In the genomic region with DNA sequence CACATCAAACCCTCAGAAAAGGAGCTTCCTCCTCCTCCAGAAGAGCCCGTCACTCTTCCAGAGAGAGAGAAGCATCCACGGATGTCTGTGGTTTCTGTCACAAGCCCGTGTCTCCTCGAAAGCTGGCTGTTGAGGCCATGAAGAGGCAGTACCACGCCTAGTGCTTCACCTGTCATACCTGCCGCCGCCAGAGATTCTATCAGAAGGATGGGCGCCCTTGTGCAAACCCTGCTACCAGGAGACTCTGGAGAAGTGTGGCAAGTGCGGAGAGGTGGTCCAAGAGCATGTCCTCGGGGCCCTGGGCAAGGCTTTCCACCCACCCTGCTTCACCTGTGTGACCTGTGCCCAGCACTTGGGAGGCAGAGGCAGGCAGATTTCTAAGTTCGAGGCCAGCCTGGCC, we compare ENCODE assay signal across 37 mouse cellular contexts. TPM values are rescaled to one million over a fixed set of nuclear protein-coding genes. Genes with fewer than 3 reads are reported as not detected.
"Had no signal": no experiment of that assay in that cellular context is flagged by ENCODE, and none has a peak within 500 bp of the region (broad histone marks: within the 10 kb centered on the region; RNA-seq: fewer than 3 reads in every experiment).

No protein-coding gene starts in this region.

- H3K4me1 ChIP-seq: heart, embryonic 15.5 days; hindbrain, embryonic 15.5 days; intestine, embryonic 15.5 days had no signal

- H3K36me3 ChIP-seq: heart, embryonic 12.5 days; heart, embryonic 13.5 days; heart, embryonic 15.5 days; hindbrain, embryonic 10.5 days; hindbrain, embryonic 12.5 days; hindbrain, embryonic 13.5 days; hindbrain, embryonic 15.5 days; intestine, embryonic 15.5 days; kidney, embryonic 15.5 days had no signal

- H3K4me3 ChIP-seq: heart, embryonic 12.5 days; heart, embryonic 13.5 days; heart, embryonic 15.5 days; hindbrain, embryonic 10.5 days; hindbrain, embryonic 12.5 days; hindbrain, embryonic 13.5 days; hindbrain, embryonic 15.5 days; intestine, embryonic 15.5 days; kidney, embryonic 15.5 days; layer of hippocampus, adult 2 months; left cerebral cortex, adult 2 months had no signal

- ATAC-seq: hindbrain, embryonic 16.5 days; hindbrain, postnatal 0 days; inflammation-experienced regulatory T-cells, adult 6 months; intestine, embryonic 15.5 days; intestine, embryonic 16.5 days; intestine, postnatal 0 days had no signal

- H3K4me2 ChIP-seq: heart, embryonic 12.5 days; heart, embryonic 13.5 days; heart, embryonic 15.5 days; hindbrain, embryonic 12.5 days; hindbrain, embryonic 13.5 days; hindbrain, embryonic 14.5 days; hindbrain, embryonic 15.5 days; intestine, embryonic 15.5 days; kidney, embryonic 15.5 days had no signal

- H3K9me3 ChIP-seq: heart, embryonic 12.5 days; heart, embryonic 15.5 days; hindbrain, embryonic 12.5 days; hindbrain, embryonic 13.5 days; hindbrain, embryonic 15.5 days; intestine, embryonic 15.5 days; kidney, embryonic 15.5 days had no signal

- DNase-seq: heart, postnatal 10 days; heart, postnatal 14 days; heart, postnatal 36 days; heart, postnatal 4 days; kidney, adult 11 months; kidney, adult 18-20 months; kidney, adult 8-10 months; kidney, postnatal 10 days; kidney, postnatal 14 days; kidney, postnatal 25 days; kidney, postnatal 36 days; kidney, postnatal 4 days; layer of hippocampus, adult 9-11 months; layer of hippocampus, postnatal 36 days had no signal

- H3K27ac ChIP-seq: heart, embryonic 13.5 days; heart, embryonic 15.5 days; hindbrain, embryonic 10.5 days; hindbrain, embryonic 12.5 days; hindbrain, embryonic 13.5 days; hindbrain, embryonic 14.5 days; hindbrain, embryonic 15.5 days; hindbrain, postnatal 0 days; intestine, embryonic 15.5 days; kidney, embryonic 15.5 days; kidney, postnatal 0 days; layer of hippocampus, adult 2 months; left cerebral cortex, adult 2 months had no signal

- H3K27me3 ChIP-seq: heart, embryonic 12.5 days; heart, embryonic 13.5 days; heart, embryonic 15.5 days; hindbrain, embryonic 13.5 days; hindbrain, embryonic 15.5 days; intestine, embryonic 15.5 days; kidney, embryonic 15.5 days had no signal

- H3K9ac ChIP-seq: heart, embryonic 12.5 days; heart, embryonic 13.5 days; heart, embryonic 15.5 days; hindbrain, embryonic 12.5 days; hindbrain, embryonic 13.5 days; hindbrain, embryonic 14.5 days; hindbrain, embryonic 15.5 days; intestine, embryonic 15.5 days; kidney, embryonic 15.5 days had no signal

RNA-seq across cellular contexts. Expression of a gene that starts 15.5 kb away (rescaled TPM):
- total RNA-seq: hematopoietic stem cell, adult 5-6 weeks had no signal
- polyA plus RNA-seq: hindbrain, embryonic 10.5 days; inflammation-experienced regulatory T-cells, adult 6 months; large intestine, adult 2 months had no signal

RNA-seq across cellular contexts. Expression of a gene that starts 23.1 kb away (rescaled TPM):
- total RNA-seq: hematopoietic stem cell, adult 5-6 weeks; hindbrain, postnatal 0 days had no signal
- polyA plus RNA-seq: heart, embryonic 13.5 days; heart, embryonic 14.5 days; heart, embryonic 15.5 days; hindbrain, embryonic 10.5 days; hindbrain, embryonic 16.5 days; intestine, embryonic 14.5 days had no signal

RNA-seq across cellular contexts. Expression of a gene that starts 49.6 kb away (rescaled TPM):
- total RNA-seq: hematopoietic stem cell, adult 5-6 weeks; layer of hippocampus, postnatal 36 days; left cerebral cortex, adult 18-20 months had no signal
- polyA plus RNA-seq: hindbrain, postnatal 0 days; inflammation-experienced regulatory T-cells, adult 6 months had no signal
